Mouse (Mus musculus): ENCODE measurements around the gene Col7a1. TPM values are rescaled to one million over a fixed set of nuclear protein-coding genes. Genes with fewer than 3 reads are reported as not detected.

Col7a1 gene
- total and polyA plus RNA-seq, 2 experiments from 2014 or later = 1.5 to 4.5 TPM

DNA sequence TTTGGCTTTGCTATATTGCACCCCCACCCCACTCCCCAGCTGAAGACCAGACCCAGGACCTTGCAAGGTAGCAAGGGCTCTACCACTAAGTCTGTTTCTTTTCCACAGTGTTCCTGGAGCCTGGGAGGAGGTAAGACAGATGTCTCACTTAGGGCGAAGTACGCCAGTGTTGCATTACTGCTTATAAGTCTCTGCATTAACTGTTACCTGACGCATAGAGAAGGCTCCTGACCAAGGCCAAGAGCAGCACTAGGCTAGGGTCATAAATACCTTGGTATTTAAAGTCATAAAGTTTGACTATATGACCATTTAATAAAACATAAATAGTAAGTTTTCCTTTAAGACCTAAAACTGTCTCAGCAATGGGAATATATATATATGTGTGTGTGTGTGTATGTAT lies 25.0 kb upstream of the Col7a1 start:
- H3K4me2 ChIP-seq (ENCODE audit: low read depth, low read length, poor library complexity, severe bottlenecking) = no peak overlapping the region
- TF ChIP-seq CTCF (IDR thresholded peaks at IDR 0.05) = no peak
- 94% methylated on average over 3 of the region's 3 CpGs for WGBS

GRCm38 (mm10) chr9:108935991-108936390 lies 17.4 kb upstream of the Col7a1 start:
- WGBS = 18% methylated on average over 3 of the region's 3 CpGs
- Histone ChIP-seq H3K4me2 (ENCODE audit: low read depth, low read length, poor library complexity, severe bottlenecking) (peak overlapping the region; percentile 29; the same call in 1 of the 2 replicates), H3K4me3 (ENCODE audit: low read depth, low read length) (peak overlapping the region; percentile 88; the same call in 1 of the 2 replicates), H3K27me3 (ENCODE audit: insufficient read depth, low read length) (no peaks in the 10 kb centered on the region), H3K4me1 (ENCODE audit: insufficient read depth, low read length) (peaks cover 3% of the 10 kb centered on the region; the same call in 1 of the 2 replicates), H3K27ac (ENCODE audit: low read depth, low read length) (no peak overlapping the region), H3K9me3 (ENCODE audit: low read length) (no peaks in the 10 kb centered on the region), H3K36me3 (ENCODE audit: insufficient read depth, low read length) (peaks cover 14% of the 10 kb centered on the region; the same call in 1 of the 2 replicates), H3K9ac (replicated peaks; ENCODE audit: low read length, poor library complexity, severe bottlenecking) (no peak overlapping the region)
- 0 out of 2 replicates have a peak, but pooled peaks have one; percentile 7 for ATAC-seq (ENCODE audit: low FRiP score)
- no peak for DNase-seq (ENCODE audit: low spot score)
- TF ChIP-seq CTCF (IDR thresholded peaks at IDR 0.05) = no peak

More for the DNA sequence above, 25.0 kb upstream of the Col7a1 start:
- no peaks in the 10 kb centered on the region for H3K27me3 ChIP-seq (ENCODE audit: insufficient read depth, low read length)
- H3K9ac ChIP-seq (replicated peaks; ENCODE audit: low read length, poor library complexity, severe bottlenecking) = no peak overlapping the region
- no peak overlapping the region for H3K27ac ChIP-seq (ENCODE audit: low read depth, low read length)
- no peaks in the 10 kb centered on the region for H3K4me1 ChIP-seq (ENCODE audit: insufficient read depth, low read length)
- no peak overlapping the region for H3K4me3 ChIP-seq (ENCODE audit: low read depth, low read length)
- no peak for ATAC-seq (ENCODE audit: low FRiP score)
- H3K36me3 ChIP-seq (ENCODE audit: insufficient read depth, low read length) = no peaks in the 10 kb centered on the region
- H3K9me3 ChIP-seq (ENCODE audit: low read length) = no peaks in the 10 kb centered on the region
- DNase-seq (ENCODE audit: low spot score) = no peak

DNA sequence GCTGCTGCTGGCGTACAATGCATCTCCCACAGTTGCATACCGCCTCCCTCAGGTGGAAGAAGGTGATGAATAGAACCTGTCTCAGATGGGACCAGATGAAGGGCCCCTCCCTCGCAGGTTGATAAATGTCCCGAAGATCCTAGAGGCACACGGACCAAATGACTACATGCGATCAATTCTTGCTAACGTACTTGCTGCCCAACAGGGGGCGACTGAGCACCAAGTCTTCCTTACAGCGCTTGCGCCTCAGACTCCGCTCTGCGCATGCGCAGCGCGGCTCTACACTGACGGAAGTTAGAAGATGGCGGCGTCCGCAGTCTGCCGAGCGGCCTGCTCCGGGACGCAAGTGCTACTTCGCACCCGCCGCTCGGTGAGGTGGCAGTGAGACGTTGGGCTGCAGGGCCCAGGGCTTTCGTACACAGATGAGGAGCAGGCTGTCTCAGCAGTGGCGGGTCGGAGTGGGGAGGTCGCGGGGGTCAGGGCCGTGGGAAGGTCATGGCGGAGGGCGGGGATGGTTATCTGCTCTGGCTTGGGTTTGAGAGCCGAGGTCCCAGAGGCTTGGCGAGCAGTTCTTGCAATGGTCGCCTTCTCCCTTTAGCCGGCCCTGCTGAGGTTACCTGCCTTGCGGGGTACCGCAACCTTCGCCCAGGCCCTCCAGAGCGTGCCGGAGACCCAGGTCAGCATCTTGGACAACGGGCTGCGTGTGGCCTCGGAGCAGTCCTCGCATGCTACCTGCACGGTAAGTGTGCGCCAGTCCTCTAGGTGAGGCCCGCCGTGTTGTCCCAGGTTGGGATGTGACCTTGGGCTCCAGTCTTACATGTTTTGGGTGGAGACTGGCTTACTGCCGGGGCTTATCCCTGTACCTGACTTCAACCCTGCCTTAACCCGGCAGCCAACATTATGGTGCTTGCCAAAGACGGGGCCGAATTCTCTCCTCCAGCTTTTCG lies 16.7 kb upstream of the Col7a1 start, which contains the start of gene Uqcrc1:
Gene Uqcrc1 (plus strand): TSS at position 216 of the 947 bp plus-strand sequence.
- 2% methylated on average over 58 of the region's 58 CpGs for WGBS

GRCm38 (mm10) chr9:108945111-108945510 lies 8.3 kb upstream of the Col7a1 start:
- Histone ChIP-seq H3K27me3 (ENCODE audit: insufficient read depth, low read length) (no peaks in the 10 kb centered on the region), H3K4me3 (ENCODE audit: low read depth, low read length) (no peak overlapping the region), H3K4me1 (ENCODE audit: insufficient read depth, low read length) (no peaks in the 10 kb centered on the region), H3K27ac (ENCODE audit: low read depth, low read length) (no peak overlapping the region), H3K9me3 (ENCODE audit: low read length) (no peaks in the 10 kb centered on the region), H3K4me2 (ENCODE audit: low read depth, low read length, poor library complexity, severe bottlenecking) (no peak overlapping the region), H3K36me3 (ENCODE audit: insufficient read depth, low read length) (peaks cover 83% of the 10 kb centered on the region), H3K9ac (replicated peaks; ENCODE audit: low read length, poor library complexity, severe bottlenecking) (no peak overlapping the region)
- 89% methylated on average over 9 of the region's 9 CpGs for WGBS
- no peak for DNase-seq (ENCODE audit: low spot score)
- no peak for ATAC-seq (ENCODE audit: low FRiP score)
- TF ChIP-seq CTCF (IDR thresholded peaks at IDR 0.05) = no peak

More for the DNA sequence above, 16.7 kb upstream of the Col7a1 start, which contains the start of gene Uqcrc1:
- Histone ChIP-seq H3K27me3 (ENCODE audit: insufficient read depth, low read length) (no peaks in the 10 kb centered on the region), H3K4me1 (ENCODE audit: insufficient read depth, low read length) (peaks cover 3% of the 10 kb centered on the region; the same call in 1 of the 2 replicates), H3K9ac (replicated peaks; ENCODE audit: low read length, poor library complexity, severe bottlenecking) (peak within 1 kb of the TSS; percentile 95), H3K27ac (ENCODE audit: low read depth, low read length) (peak within 1 kb of the TSS; percentile 79), H3K36me3 (ENCODE audit: insufficient read depth, low read length) (peaks cover 19% of the 10 kb centered on the region; the same call in 1 of the 2 replicates), H3K4me3 (ENCODE audit: low read depth, low read length) (peak within 1 kb of the TSS; percentile 88), H3K4me2 (ENCODE audit: low read depth, low read length, poor library complexity, severe bottlenecking) (peak within 1 kb of the TSS; percentile 67), H3K9me3 (ENCODE audit: low read length) (no peaks in the 10 kb centered on the region)
- peak; percentile 88 for ATAC-seq (ENCODE audit: low FRiP score)
- peak; percentile 98 for DNase-seq (ENCODE audit: low spot score)
- TF ChIP-seq CTCF (IDR thresholded peaks at IDR 0.05) = peak; percentile 95

DNA sequence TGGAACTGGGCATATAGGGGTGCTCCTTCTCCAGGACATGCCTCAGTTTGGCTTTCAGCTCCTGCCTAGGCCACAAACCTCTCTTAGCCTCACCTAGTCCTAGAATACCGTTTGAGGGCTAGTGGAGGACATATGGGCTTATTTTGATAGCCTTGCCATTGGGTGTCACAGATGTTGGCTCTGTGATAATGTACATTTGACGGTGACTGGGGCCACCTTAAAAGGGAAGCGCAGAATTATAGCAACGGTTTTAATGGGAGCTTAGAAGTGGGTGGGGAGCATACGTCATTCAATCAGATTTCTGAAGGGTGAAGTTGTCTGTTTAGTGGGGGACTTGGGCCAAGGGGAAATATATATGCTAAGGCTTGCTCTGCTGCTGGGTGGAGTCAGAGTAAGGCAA lies 7.8 kb upstream of the Col7a1 start:
- no peak for DNase-seq (ENCODE audit: low spot score)
- ATAC-seq (ENCODE audit: low FRiP score) = no peak
- Histone ChIP-seq H3K4me3 (ENCODE audit: low read depth, low read length) (no peak overlapping the region), H3K36me3 (ENCODE audit: insufficient read depth, low read length) (peaks cover 84% of the 10 kb centered on the region), H3K4me2 (ENCODE audit: low read depth, low read length, poor library complexity, severe bottlenecking) (no peak overlapping the region), H3K27ac (ENCODE audit: low read depth, low read length) (no peak overlapping the region), H3K27me3 (ENCODE audit: insufficient read depth, low read length) (no peaks in the 10 kb centered on the region), H3K9ac (replicated peaks; ENCODE audit: low read length, poor library complexity, severe bottlenecking) (no peak overlapping the region), H3K9me3 (ENCODE audit: low read length) (no peaks in the 10 kb centered on the region), H3K4me1 (ENCODE audit: insufficient read depth, low read length) (no peaks in the 10 kb centered on the region)
- 89% methylated on average over 5 of the region's 5 CpGs for WGBS
- TF ChIP-seq CTCF (IDR thresholded peaks at IDR 0.05) = no peak
